Mouse (Mus musculus) bone marrow, adult 2 months (tissue): ENCODE measurements around the gene Rps6ka1.

Experiments
- CTCF ChIP-seq: fragments of 200-500 bp; IDR thresholded peaks from 2 replicates; pipeline ENCODE4 v1.5.1; 2011; ENCODE audit warnings: low read length, control low read depth; ENCODE audit not compliant: control insufficient read depth, insufficient read depth
- POLR2A ChIP-seq: fragments of 200-500 bp; IDR thresholded peaks from 2 replicates; pipeline ENCODE4 v1.6.1; 2011; ENCODE audit warnings: low read depth, mild to moderate bottlenecking, control low read depth, low read length, borderline replicate concordance; ENCODE audit not compliant: control insufficient read depth

- TF ChIP-seq CTCF (no peak), POLR2A (no peak)
Observed at GRCm38 (mm10) chr4:133832945-133833874, 54.4 kb downstream of the Rps6ka1 start.
